Mouse (Mus musculus) CH12.LX (cell line): Measurements from ENCODE around the gene Cbl.

Experiments
- CTCF ChIP-seq, 2 experiments: IDR thresholded peaks in 1 of 2; conservative IDR thresholded peaks in 1 of 2; 2 replicates each; pipeline ENCODE4 v1.5.1; 2011 to 2012; ENCODE audit warnings: low read depth in 2 of 2, low read length in 2 of 2, improper control_type of control experiment in 1 of 2, inconsistent platforms in 1 of 2, mild to moderate bottlenecking in 1 of 2, moderate library complexity in 1 of 2
- E2F4 ChIP-seq: IDR thresholded peaks from 2 replicates; pipeline ENCODE4 v1.6.1; 2011; ENCODE audit warnings: low read depth, low read length, improper control_type of control experiment; ENCODE audit not compliant: insufficient replicate concordance
- EP300 ChIP-seq: IDR thresholded peaks from 2 replicates; pipeline ENCODE4 v1.6.1; 2011; ENCODE audit warnings: low read length, improper control_type of control experiment
- MYC ChIP-seq: IDR thresholded peaks from 2 replicates; pipeline ENCODE4 v1.6.1; 2011; ENCODE audit warnings: low read depth, mild to moderate bottlenecking, improper control_type of control experiment, low read length
- NRF1 ChIP-seq: IDR thresholded peaks from 2 replicates; pipeline ENCODE4 v1.6.1; 2014; ENCODE audit warnings: low read depth, mild to moderate bottlenecking, inconsistent platforms, low read length, improper control_type of control experiment, moderate library complexity
- PAX5 ChIP-seq: IDR thresholded peaks from 2 replicates; pipeline ENCODE4 v1.6.1; 2012; ENCODE audit warnings: low read length, inconsistent platforms, mixed read lengths
- SMC3 ChIP-seq: IDR thresholded peaks from 2 replicates; pipeline ENCODE4 v1.6.1; 2011; ENCODE audit warnings: low read depth, low read length, improper control_type of control experiment
- ZC3H11A ChIP-seq: IDR thresholded peaks from 2 replicates; pipeline ENCODE4 v1.6.1; 2012; ENCODE audit warnings: low read depth, mild to moderate bottlenecking, inconsistent platforms, low read length, improper control_type of control experiment

GRCm38 (mm10) chr9:44207840-44208239 is 26.0 kb downstream of the Cbl start:
- TF ChIP-seq E2F4: no peak
- no peak for TF ChIP-seq ZC3H11A
- TF ChIP-seq EP300: no peak
- no peak for TF ChIP-seq MYC
- TF ChIP-seq PAX5: no peak
- TF ChIP-seq SMC3: no peak
- no peak for TF ChIP-seq CTCF (conservative IDR thresholded peaks at IDR 0.05 in 1 of 2, IDR thresholded peaks at IDR 0.05 in 1 of 2; ENCODE audit: low read depth in 2 of 2, low read length in 2 of 2)
- no peak for TF ChIP-seq NRF1
